Mouse (Mus musculus) urinary bladder, adult 2 months (tissue): ENCODE data around the gene Cox6b1. TPM values are rescaled to one million over a fixed set of nuclear protein-coding genes. Genes with fewer than 3 reads are reported as not detected.

Source experiments
- DNase-seq: peaks from one replicate; pipeline ENCODE4 v3.0.0; 2022; ENCODE audit warnings: low spot score
- polyA plus RNA-seq: library from polyadenylated mRNA; depleted of rRNA; stranded (reverse); fragments of >200 nt; gene quantifications from 2 replicates; pipeline ENCODE4 v1.2.3, GENCODE M21; 2012; rRNA removed

Gene Cox6b1
- polyA plus RNA-seq, 1 experiment: 875 TPM

GRCm38 (mm10) chr7:30586455-30587020, 39.4 kb downstream of the Cox6b1 start:
- no peak for DNase-seq

GRCm38 (mm10) chr7:30585170-30585569, 40.8 kb downstream of the Cox6b1 start:
- no peak for DNase-seq

- no peak for DNase-seq
Observed at GRCm38 (mm10) chr7:30584339-30584738, 41.6 kb downstream of the Cox6b1 start.

- no peak for DNase-seq
Observed at GRCm38 (mm10) chr7:30581547-30581946, 44.4 kb downstream of the Cox6b1 start.

GRCm38 (mm10) chr7:30579950-30580349, 46.0 kb downstream of the Cox6b1 start:
- no peak for DNase-seq

GRCm38 (mm10) chr7:30572969-30573368, 53.0 kb downstream of the Cox6b1 start:
- DNase-seq: no peak

GRCm38 (mm10) chr7:30572389-30572788, 53.6 kb downstream of the Cox6b1 start:
- DNase-seq: no peak

- DNase-seq: no peak
Observed at GRCm38 (mm10) chr7:30567555-30567954, 58.4 kb downstream of the Cox6b1 start.

Other genes starting within 250 kb of the Cox6b1 start
- gene Tyrobp, start 212.4 kb downstream of the Cox6b1 start, polyA plus RNA-seq: 85.1 and 117 TPM in 2 replicates
- gene Hcst, start 206.3 kb downstream of the Cox6b1 start, polyA plus RNA-seq: 3.3 and 3.8 TPM in 2 replicates
- gene Nfkbid, start 204.4 kb downstream of the Cox6b1 start, polyA plus RNA-seq: 1.8 and 2.0 TPM in 2 replicates
- gene Aplp1, start 180.6 kb downstream of the Cox6b1 start, polyA plus RNA-seq: 4.2 and 4.5 TPM in 2 replicates
- not detected in 2 replicates for gene Kirrel2, start 168.5 kb downstream of the Cox6b1 start, polyA plus RNA-seq
- gene Nphs1, start 167.8 kb downstream of the Cox6b1 start, polyA plus RNA-seq: not detected in 2 replicates
- gene Prodh2, start 132.5 kb downstream of the Cox6b1 start, polyA plus RNA-seq: not detected in 2 replicates
- gene Arhgap33, start 91.1 kb downstream of the Cox6b1 start, polyA plus RNA-seq: 6.9 and 7.7 TPM in 2 replicates
- gene Hspb6, start 74.0 kb downstream of the Cox6b1 start, polyA plus RNA-seq: 342 and 444 TPM in 2 replicates
- gene Proser3, start 73.9 kb downstream of the Cox6b1 start, polyA plus RNA-seq: 11.0 and 12.0 TPM in 2 replicates
- gene Lin37, start 66.3 kb downstream of the Cox6b1 start, polyA plus RNA-seq: 33.8 and 36.5 TPM in 2 replicates
- 69.1 and 74.1 TPM in 2 replicates for gene U2af1l4, start 62.9 kb downstream of the Cox6b1 start, polyA plus RNA-seq
- gene Gm49396, start 62.8 kb downstream of the Cox6b1 start, polyA plus RNA-seq: 2.8 and 5.1 TPM in 2 replicates
- gene Psenen, start 62.5 kb downstream of the Cox6b1 start, polyA plus RNA-seq: 151 and 174 TPM in 2 replicates
- 3.6 and 4.9 TPM in 2 replicates for gene Igflr1, start 60.7 kb downstream of the Cox6b1 start, polyA plus RNA-seq
- 38.3 and 40.2 TPM in 2 replicates for gene Kmt2b, start 37.4 kb downstream of the Cox6b1 start, polyA plus RNA-seq
- 1.8 and 2.4 TPM in 2 replicates for gene Zbtb32, start 27.2 kb downstream of the Cox6b1 start, polyA plus RNA-seq
- gene Upk1a, start 13.3 kb downstream of the Cox6b1 start, polyA plus RNA-seq: 2,098 and 2,832 TPM in 2 replicates
- not detected in 2 replicates for gene Etv2, start 9.7 kb upstream of the Cox6b1 start, polyA plus RNA-seq
- 58.5 and 64.1 TPM in 2 replicates for gene Rbm42, start 24.2 kb upstream of the Cox6b1 start, polyA plus RNA-seq
- gene Haus5, start 38.8 kb upstream of the Cox6b1 start, polyA plus RNA-seq: 9.4 and 13.2 TPM in 2 replicates
- not detected in 2 replicates for gene Pmis2, start 45.5 kb upstream of the Cox6b1 start, polyA plus RNA-seq
- gene 2200002J24Rik, start 72.8 kb upstream of the Cox6b1 start, polyA plus RNA-seq: not detected in 2 replicates
- 0.03 TPM in 1 of 2 replicates, not detected in the other for gene Atp4a, start 86.1 kb upstream of the Cox6b1 start, polyA plus RNA-seq
- gene Tmem147, start 103.4 kb upstream of the Cox6b1 start, polyA plus RNA-seq: 97.6 and 129 TPM in 2 replicates
- gene Gapdhs, start 117.5 kb upstream of the Cox6b1 start, polyA plus RNA-seq: not detected in 2 replicates
- 17.9 and 21.2 TPM in 2 replicates for gene Sbsn, start 125.3 kb upstream of the Cox6b1 start, polyA plus RNA-seq
- gene Dmkn, start 137.6 kb upstream of the Cox6b1 start, polyA plus RNA-seq: 9.8 and 16.2 TPM in 2 replicates
- 29.5 and 47.2 TPM in 2 replicates for gene Krtdap, start 161.7 kb upstream of the Cox6b1 start, polyA plus RNA-seq
- gene Ffar2, start 197.6 kb upstream of the Cox6b1 start, polyA plus RNA-seq: 0.46 and 0.55 TPM in 2 replicates
- gene Ffar3, start 230.0 kb upstream of the Cox6b1 start, polyA plus RNA-seq: not detected in 2 replicates
- not detected in 2 replicates for gene Ffar1, start 235.4 kb upstream of the Cox6b1 start, polyA plus RNA-seq